1 mouse cellular context compared by ENCODE assay signal in genomic region chr10:40147325-40148059, GRCm38 (mm10).
TF ChIP-seq lines count a peak whose summit lies in the region.

No protein-coding gene starts in this region.

TF ChIP-seq in MEL, 35 proteins besides CTCF, POLR2A, EP300 and RAD21 (continued from another document):
- TF ChIP-seq NRF1 (IDR thresholded peaks at IDR 0.05; ENCODE audit: insufficient read depth, low read depth, low read length, poor library complexity, severe bottlenecking) (no peak), TCF12 (IDR thresholded peaks at IDR 0.05; ENCODE audit: low read depth, low read length) (peak; percentile 68; the same call in 1 of the 2 replicates), RCOR1 (IDR thresholded peaks at IDR 0.05; ENCODE audit: low read depth, low read length) (peak; percentile 35; the same call in 1 of the 2 replicates), USF1 (IDR thresholded peaks at IDR 0.05; ENCODE audit: low read depth, low read length) (no peak), GABPA (IDR thresholded peaks at IDR 0.05; ENCODE audit: low read depth, low read length) (no peak), ZC3H11A (IDR thresholded peaks at IDR 0.05; ENCODE audit: low read depth, low read length) (no peak), UBTF (IDR thresholded peaks at IDR 0.05; ENCODE audit: borderline replicate concordance, insufficient read depth, low read depth, low read length) (no peak)
